Mouse (Mus musculus): Measurements from ENCODE around the gene Ogdh. TPM values are rescaled to one million over a fixed set of nuclear protein-coding genes. Genes with fewer than 3 reads are reported as not detected.

Ogdh gene
- polyA plus RNA-seq, 1 experiment: 346 TPM

DNA sequence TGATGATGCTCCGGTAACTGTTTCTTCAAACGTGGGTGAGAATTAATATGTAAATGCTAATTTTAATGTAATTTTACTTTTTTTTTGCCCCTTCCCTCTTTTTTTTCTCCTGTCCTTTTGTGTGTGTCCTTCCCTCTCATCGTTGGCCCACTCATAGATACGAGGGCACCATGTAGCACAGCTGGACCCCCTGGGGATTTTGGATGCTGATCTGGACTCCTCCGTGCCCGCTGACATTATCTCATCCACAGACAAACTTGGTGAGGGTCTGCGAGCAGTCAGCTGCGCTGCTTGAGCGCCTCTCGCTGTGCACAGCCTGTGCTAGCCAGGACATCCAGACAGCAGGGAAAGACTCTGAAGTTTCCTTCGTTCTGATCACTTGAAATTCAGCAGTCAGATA is 25.4 kb downstream of the Ogdh start:
- peaks cover 70% of the 10 kb centered on the region for H3K36me3 ChIP-seq (ENCODE audit: control insufficient read depth, insufficient read depth, low read length)
- no peak for TF ChIP-seq POLR2A (IDR thresholded peaks at IDR 0.05; ENCODE audit: low read depth, low read length)
- TF ChIP-seq CTCF (IDR thresholded peaks at IDR 0.05; ENCODE audit: extremely low read depth, insufficient read length, insufficient replicate concordance, low read depth, low read length): no peak
- no peak overlapping the region for H3K27ac ChIP-seq (ENCODE audit: insufficient read depth, low read depth, low read length)
- H3K4me3 ChIP-seq (ENCODE audit: low read depth, low read length): no peak overlapping the region
- WGBS: 92% methylated on average over 11 of the region's 11 CpGs
- no peaks in the 10 kb centered on the region for H3K27me3 ChIP-seq (ENCODE audit: control insufficient read depth, insufficient read depth, low read length)
- no peaks in the 10 kb centered on the region for H3K4me1 ChIP-seq (ENCODE audit: control insufficient read depth, insufficient read depth, insufficient read length, low read length)

DNA sequence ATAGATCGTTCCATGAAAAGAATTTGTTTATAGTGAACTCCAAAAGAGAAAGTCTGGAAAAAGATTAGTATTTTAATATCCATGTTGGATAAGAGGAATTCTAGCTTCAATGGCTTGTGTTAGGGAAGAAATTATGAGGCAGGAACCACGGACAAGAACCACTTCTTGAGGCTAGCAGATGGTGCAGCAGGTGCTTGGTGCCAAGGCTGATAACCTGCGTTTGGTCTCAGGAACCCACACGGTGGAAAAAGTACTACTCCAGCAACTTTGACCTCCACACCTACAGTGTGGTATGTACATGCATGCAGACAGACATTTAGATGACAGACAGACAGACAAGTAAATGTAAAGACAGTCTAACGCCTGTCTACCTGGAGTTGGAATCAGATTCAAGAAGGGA is 27.1 kb downstream of the Ogdh start:
- H3K4me3 ChIP-seq (ENCODE audit: low read depth, low read length): no peak overlapping the region
- no peaks in the 10 kb centered on the region for H3K4me1 ChIP-seq (ENCODE audit: control insufficient read depth, insufficient read depth, insufficient read length, low read length)
- TF ChIP-seq CTCF (IDR thresholded peaks at IDR 0.05; ENCODE audit: extremely low read depth, insufficient read length, insufficient replicate concordance, low read depth, low read length) (no peak), POLR2A (IDR thresholded peaks at IDR 0.05; ENCODE audit: low read depth, low read length) (no peak)
- H3K27ac ChIP-seq (ENCODE audit: insufficient read depth, low read depth, low read length): no peak overlapping the region
- H3K27me3 ChIP-seq (ENCODE audit: control insufficient read depth, insufficient read depth, low read length): no peaks in the 10 kb centered on the region
- 76% methylated on average over 5 of the region's 5 CpGs for WGBS
- peaks cover 71% of the 10 kb centered on the region for H3K36me3 ChIP-seq (ENCODE audit: control insufficient read depth, insufficient read depth, low read length)

DNA sequence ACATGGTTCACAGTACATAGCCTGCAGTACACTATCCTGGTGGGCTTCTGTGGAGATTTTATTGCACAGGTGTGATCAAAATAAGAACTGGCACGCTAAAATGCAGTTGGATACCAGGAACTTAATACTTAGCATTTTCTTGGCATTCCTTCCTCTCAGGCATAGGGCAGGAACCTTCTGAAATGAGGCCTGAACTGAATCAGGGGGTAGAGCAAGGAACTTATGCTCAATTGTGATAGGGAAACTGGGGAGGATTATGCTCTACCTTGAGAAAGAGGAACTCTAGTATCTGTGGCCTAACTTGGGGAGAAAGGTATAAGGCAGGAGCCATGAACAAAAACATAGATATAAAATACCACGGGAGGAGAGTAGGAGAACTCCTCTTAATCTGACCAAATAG is 27.9 kb downstream of the Ogdh start:
- Histone ChIP-seq H3K36me3 (ENCODE audit: control insufficient read depth, insufficient read depth, low read length) (peaks cover 69% of the 10 kb centered on the region), H3K4me1 (ENCODE audit: control insufficient read depth, insufficient read depth, insufficient read length, low read length) (peaks cover 4% of the 10 kb centered on the region; the same call in 1 of the 2 replicates), H3K27me3 (ENCODE audit: control insufficient read depth, insufficient read depth, low read length) (no peaks in the 10 kb centered on the region), H3K27ac (ENCODE audit: insufficient read depth, low read depth, low read length) (no peak overlapping the region), H3K4me3 (ENCODE audit: low read depth, low read length) (no peak overlapping the region)
- WGBS: 70% methylated on average over 2 of the region's 2 CpGs
- TF ChIP-seq POLR2A (IDR thresholded peaks at IDR 0.05; ENCODE audit: low read depth, low read length) (no peak), CTCF (IDR thresholded peaks at IDR 0.05; ENCODE audit: extremely low read depth, insufficient read length, insufficient replicate concordance, low read depth, low read length) (no peak)

DNA sequence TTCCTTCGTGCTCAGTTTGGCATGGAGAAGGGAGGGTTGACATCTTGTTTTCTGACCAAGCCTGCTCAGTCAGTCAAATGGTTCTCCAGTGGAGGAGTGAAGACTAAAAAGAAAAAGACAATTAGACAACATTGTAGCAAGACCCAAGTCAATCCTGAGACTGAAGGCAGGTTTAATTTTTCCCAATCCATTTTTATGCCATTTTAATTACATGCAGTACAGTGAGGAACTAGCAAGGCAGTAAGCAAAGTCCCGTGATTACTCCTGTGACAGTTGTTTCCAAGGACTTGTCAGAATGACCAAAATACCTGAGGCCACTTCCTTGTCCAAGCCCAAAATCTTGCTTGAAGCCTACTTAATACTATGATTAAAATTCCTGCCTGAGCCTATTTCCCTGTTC is 30.7 kb downstream of the Ogdh start:
- WGBS: 93% methylated on average over 2 of the region's 2 CpGs
- Histone ChIP-seq H3K4me1 (ENCODE audit: control insufficient read depth, insufficient read depth, insufficient read length, low read length) (peaks cover 4% of the 10 kb centered on the region; the same call in 1 of the 2 replicates), H3K27ac (ENCODE audit: insufficient read depth, low read depth, low read length) (no peak overlapping the region), H3K36me3 (ENCODE audit: control insufficient read depth, insufficient read depth, low read length) (peaks cover 58% of the 10 kb centered on the region), H3K4me3 (ENCODE audit: low read depth, low read length) (no peak overlapping the region), H3K27me3 (ENCODE audit: control insufficient read depth, insufficient read depth, low read length) (no peaks in the 10 kb centered on the region)
- TF ChIP-seq CTCF (IDR thresholded peaks at IDR 0.05; ENCODE audit: extremely low read depth, insufficient read length, insufficient replicate concordance, low read depth, low read length) (no peak), POLR2A (IDR thresholded peaks at IDR 0.05; ENCODE audit: low read depth, low read length) (no peak)

DNA sequence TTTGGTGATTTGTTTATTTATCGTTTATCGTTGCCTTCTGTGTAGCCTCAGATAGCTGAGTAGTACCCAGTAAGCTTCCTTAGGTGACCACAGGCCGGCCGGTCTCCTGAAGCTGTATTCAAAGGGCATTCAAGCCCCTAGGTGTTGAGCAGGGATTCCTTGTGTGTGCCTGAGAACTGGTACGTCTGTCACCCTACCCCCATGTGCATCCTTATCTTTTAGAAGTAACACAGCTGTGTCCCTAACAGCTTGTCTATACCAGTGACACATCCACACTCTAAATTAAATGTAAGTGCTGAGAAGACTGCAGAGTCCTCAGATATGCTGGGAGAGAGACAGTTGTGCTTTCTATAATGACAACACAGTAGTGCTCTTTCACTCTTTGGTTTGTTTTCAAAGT is 31.9 kb downstream of the Ogdh start:
- WGBS: 90% methylated on average over 5 of the region's 5 CpGs
- H3K4me3 ChIP-seq (ENCODE audit: low read depth, low read length): no peak overlapping the region
- H3K27ac ChIP-seq (ENCODE audit: insufficient read depth, low read depth, low read length): no peak overlapping the region

DNA sequence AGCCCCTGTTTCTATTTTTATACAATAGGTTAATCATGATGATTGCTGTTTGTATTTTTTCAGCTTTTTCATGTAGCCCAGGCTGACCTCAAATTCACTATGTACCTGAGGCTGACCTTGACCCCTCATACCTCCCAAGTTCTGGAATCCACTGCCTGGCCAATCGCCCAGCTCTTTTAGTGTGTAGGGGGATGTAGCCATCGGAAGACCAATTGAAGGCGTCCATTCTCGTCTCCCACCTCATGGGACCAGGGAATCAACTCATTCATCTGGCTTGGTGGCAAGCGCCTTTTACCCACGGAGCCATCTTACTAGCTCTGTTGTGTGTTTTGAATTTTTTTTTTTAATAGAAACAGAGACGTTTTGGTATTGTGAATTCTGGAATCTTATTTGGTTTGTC is 39.8 kb downstream of the Ogdh start:
- Histone ChIP-seq H3K4me1 (ENCODE audit: control insufficient read depth, insufficient read depth, insufficient read length, low read length) (no peaks in the 10 kb centered on the region), H3K4me3 (ENCODE audit: low read depth, low read length) (no peak overlapping the region), H3K36me3 (ENCODE audit: control insufficient read depth, insufficient read depth, low read length) (peaks cover 43% of the 10 kb centered on the region), H3K27me3 (ENCODE audit: control insufficient read depth, insufficient read depth, low read length) (no peaks in the 10 kb centered on the region), H3K27ac (ENCODE audit: insufficient read depth, low read depth, low read length) (no peak overlapping the region)
- WGBS: 93% methylated on average over 7 of the region's 7 CpGs
- TF ChIP-seq POLR2A (IDR thresholded peaks at IDR 0.05; ENCODE audit: low read depth, low read length) (no peak), CTCF (IDR thresholded peaks at IDR 0.05; ENCODE audit: extremely low read depth, insufficient read length, insufficient replicate concordance, low read depth, low read length) (no peak)

More for the DNA sequence above, 31.9 kb downstream of the Ogdh start:
- TF ChIP-seq CTCF (IDR thresholded peaks at IDR 0.05; ENCODE audit: extremely low read depth, insufficient read length, insufficient replicate concordance, low read depth, low read length): no peak
- TF ChIP-seq POLR2A (IDR thresholded peaks at IDR 0.05; ENCODE audit: low read depth, low read length): no peak
- H3K36me3 ChIP-seq (ENCODE audit: control insufficient read depth, insufficient read depth, low read length): peaks cover 51% of the 10 kb centered on the region
- H3K27me3 ChIP-seq (ENCODE audit: control insufficient read depth, insufficient read depth, low read length): no peaks in the 10 kb centered on the region
- H3K4me1 ChIP-seq (ENCODE audit: control insufficient read depth, insufficient read depth, insufficient read length, low read length): peaks cover 4% of the 10 kb centered on the region; the same call in 1 of the 2 replicates

DNA sequence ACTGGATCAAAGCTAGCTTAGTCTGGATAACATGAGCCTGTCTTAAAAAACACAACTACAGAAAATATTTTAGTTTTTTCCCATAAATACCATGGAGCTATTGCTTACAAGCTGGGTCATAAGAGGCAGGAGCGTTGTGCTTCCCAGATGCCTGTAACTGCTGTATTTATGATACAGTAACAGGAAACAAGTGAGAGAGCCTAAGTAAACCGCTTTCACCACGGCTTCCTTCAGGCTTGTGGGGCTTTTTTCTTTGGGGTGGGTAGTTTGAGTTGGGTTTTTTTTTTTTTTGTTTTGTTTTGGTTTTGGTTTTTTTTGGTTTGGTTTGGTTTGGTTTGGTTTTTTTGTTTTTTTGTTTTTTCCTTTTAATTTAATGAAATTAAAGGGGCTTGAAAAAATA is 41.2 kb downstream of the Ogdh start:
- no peaks in the 10 kb centered on the region for H3K27me3 ChIP-seq (ENCODE audit: control insufficient read depth, insufficient read depth, low read length)
- no peak for TF ChIP-seq POLR2A (IDR thresholded peaks at IDR 0.05; ENCODE audit: low read depth, low read length)
- no peak for TF ChIP-seq CTCF (IDR thresholded peaks at IDR 0.05; ENCODE audit: extremely low read depth, insufficient read length, insufficient replicate concordance, low read depth, low read length)
- H3K36me3 ChIP-seq (ENCODE audit: control insufficient read depth, insufficient read depth, low read length): peaks cover 54% of the 10 kb centered on the region
- H3K27ac ChIP-seq (ENCODE audit: insufficient read depth, low read depth, low read length): no peak overlapping the region
- no peaks in the 10 kb centered on the region for H3K4me1 ChIP-seq (ENCODE audit: control insufficient read depth, insufficient read depth, insufficient read length, low read length)
- WGBS: 78% methylated on average over 3 of the region's 3 CpGs
- no peak overlapping the region for H3K4me3 ChIP-seq (ENCODE audit: low read depth, low read length)

DNA sequence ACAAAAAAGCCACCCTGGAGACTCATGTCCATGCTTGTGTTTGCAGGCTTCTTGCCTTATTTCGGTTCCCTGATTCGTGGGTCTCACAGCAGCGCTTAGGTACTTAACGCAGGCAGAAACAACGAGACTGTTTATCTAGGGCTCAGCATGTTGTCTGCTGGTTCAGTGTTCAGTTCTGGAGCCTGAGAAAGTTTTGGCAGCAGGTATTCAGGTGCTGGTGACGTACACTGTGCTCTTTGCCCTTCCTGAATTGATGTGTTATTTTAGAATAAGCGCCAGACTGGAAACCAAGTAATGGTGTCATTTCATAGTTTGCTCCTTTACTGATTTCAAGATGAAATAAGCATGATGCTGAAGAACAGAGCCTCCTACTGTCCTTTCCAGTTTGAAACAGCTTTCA is 42.0 kb downstream of the Ogdh start:
- WGBS: 70% methylated on average over 7 of the region's 7 CpGs
- no peak overlapping the region for H3K27ac ChIP-seq (ENCODE audit: insufficient read depth, low read depth, low read length)
- H3K27me3 ChIP-seq (ENCODE audit: control insufficient read depth, insufficient read depth, low read length): no peaks in the 10 kb centered on the region
- no peak overlapping the region for H3K4me3 ChIP-seq (ENCODE audit: low read depth, low read length)
- H3K36me3 ChIP-seq (ENCODE audit: control insufficient read depth, insufficient read depth, low read length): peaks cover 59% of the 10 kb centered on the region
- H3K4me1 ChIP-seq (ENCODE audit: control insufficient read depth, insufficient read depth, insufficient read length, low read length): no peaks in the 10 kb centered on the region
- TF ChIP-seq CTCF (IDR thresholded peaks at IDR 0.05; ENCODE audit: extremely low read depth, insufficient read length, insufficient replicate concordance, low read depth, low read length) (no peak), POLR2A (IDR thresholded peaks at IDR 0.05; ENCODE audit: low read depth, low read length) (no peak)
